Mouse (Mus musculus) ES-Bruce4 (cell line): ENCODE measurements around the gene Spg20. TPM values are rescaled to one million over a fixed set of nuclear protein-coding genes. Genes with fewer than 3 reads are reported as not detected.

Experiments used
- H3K27ac ChIP-seq: 2 replicates; pipeline ENCODE4 v1.5.1; 2012; ENCODE audit warnings: low read length, inconsistent platforms; ENCODE audit not compliant: insufficient read depth
- H3K27me3 ChIP-seq: 2 replicates; pipeline ENCODE4 v1.6.1; 2012; ENCODE audit warnings: mild to moderate bottlenecking, low read length, inconsistent platforms; ENCODE audit not compliant: control insufficient read depth, poor library complexity, insufficient read depth, severe bottlenecking
- H3K36me3 ChIP-seq: 2 replicates; pipeline ENCODE4 v1.6.1; 2012; ENCODE audit warnings: inconsistent platforms, mild to moderate bottlenecking, low read length, moderate library complexity; ENCODE audit not compliant: control insufficient read depth, poor library complexity, insufficient read depth, severe bottlenecking
- H3K4me1 ChIP-seq: one replicate; pipeline ENCODE4 v1.8.1; 2011; ENCODE audit warnings: low read length; ENCODE audit not compliant: control insufficient read depth, insufficient read depth
- H3K4me3 ChIP-seq: 2 replicates; pipeline ENCODE4 v1.5.1; 2011; ENCODE audit warnings: low read depth, mild to moderate bottlenecking, low read length
- H3K9ac ChIP-seq: 2 replicates; pipeline ENCODE4 v1.6.1; 2012; ENCODE audit warnings: low read depth, mild to moderate bottlenecking, inconsistent platforms; ENCODE audit not compliant: poor library complexity, severe bottlenecking
- H3K9me3 ChIP-seq: replicated peaks from 2 replicates; pipeline ENCODE4 v1.6.1; 2012; ENCODE audit warnings: mild to moderate bottlenecking, low read length, inconsistent platforms; ENCODE audit not compliant: control insufficient read depth, poor library complexity, insufficient read depth, severe bottlenecking
- CTCF ChIP-seq: IDR thresholded peaks from one replicate; pipeline ENCODE4 v1.8.1; 2011; ENCODE audit warnings: low read depth, low read length
- EP300 ChIP-seq: IDR thresholded peaks from 2 replicates; pipeline ENCODE4 v1.6.1; 2011; ENCODE audit warnings: low read depth, low read length; ENCODE audit not compliant: insufficient read depth
- POLR2A ChIP-seq: IDR thresholded peaks from one replicate; pipeline ENCODE4 v1.8.1; 2011; ENCODE audit warnings: low read length; ENCODE audit not compliant: insufficient read depth
- polyA plus RNA-seq: library from polyadenylated mRNA; stranded (reverse); fragments of >200 nt; gene quantifications from 2 replicates; pipeline ENCODE4 v1.2.4, GENCODE M21; 2011; ENCODE audit warnings: low read depth; ENCODE audit not compliant: missing spikeins, insufficient read depth, insufficient read length

The Spg20 gene
- polyA plus RNA-seq, 1 experiment, result 51.2 TPM

GRCm38 (mm10) chr3:55115071-55115470 lies 3.2 kb downstream of the Spg20 start:
- TF ChIP-seq CTCF (no peak), EP300 (no peak), POLR2A (no peak)
- Histone ChIP-seq H3K4me3 (no peak overlapping the region), H3K27ac (no peak overlapping the region), H3K9ac (no peak overlapping the region), H3K4me1 (no peaks in the 10 kb centered on the region), H3K27me3 (no peaks in the 10 kb centered on the region), H3K36me3 (no peaks in the 10 kb centered on the region), H3K9me3 (no peaks in the 10 kb centered on the region; the same call in 1 of the 2 replicates)

GRCm38 (mm10) chr3:55115989-55116388 lies 4.1 kb downstream of the Spg20 start:
- no peaks in the 10 kb centered on the region for H3K4me1 ChIP-seq
- TF ChIP-seq POLR2A, result no peak
- no peak for TF ChIP-seq CTCF
- TF ChIP-seq EP300, result no peak
- no peaks in the 10 kb centered on the region for H3K27me3 ChIP-seq

GRCm38 (mm10) chr3:55119275-55119898 lies 7.5 kb downstream of the Spg20 start:
- Histone ChIP-seq H3K27ac (no peak overlapping the region), H3K36me3 (peaks cover 4% of the 10 kb centered on the region; the same call in 1 of the 2 replicates), H3K9ac (no peak overlapping the region), H3K9me3 (no peaks in the 10 kb centered on the region; the same call in 1 of the 2 replicates), H3K27me3 (no peaks in the 10 kb centered on the region), H3K4me3 (no peak overlapping the region), H3K4me1 (no peaks in the 10 kb centered on the region)
- TF ChIP-seq CTCF (no peak), POLR2A (no peak), EP300 (no peak)

More at GRCm38 (mm10) chr3:55115989-55116388, 4.1 kb downstream of the Spg20 start:
- Histone ChIP-seq H3K27ac (no peak overlapping the region), H3K36me3 (no peaks in the 10 kb centered on the region), H3K4me3 (no peak overlapping the region), H3K9ac (no peak overlapping the region), H3K9me3 (no peaks in the 10 kb centered on the region; the same call in 1 of the 2 replicates)

- Histone ChIP-seq H3K9me3 (no peaks in the 10 kb centered on the region; the same call in 1 of the 2 replicates), H3K9ac (no peak overlapping the region), H3K27ac (no peak overlapping the region), H3K4me1 (no peaks in the 10 kb centered on the region), H3K27me3 (no peaks in the 10 kb centered on the region), H3K36me3 (peaks cover 8% of the 10 kb centered on the region), H3K4me3 (no peak overlapping the region)
- TF ChIP-seq POLR2A (no peak), CTCF (no peak), EP300 (no peak)
These were observed 10.5 kb downstream of the Spg20 start for GRCm38 (mm10) chr3:55122336-55122870.

GRCm38 (mm10) chr3:55123064-55123463 lies 11.2 kb downstream of the Spg20 start:
- TF ChIP-seq POLR2A (no peak), CTCF (no peak), EP300 (no peak)
- no peaks in the 10 kb centered on the region for H3K4me1 ChIP-seq
- H3K9me3 ChIP-seq, result no peaks in the 10 kb centered on the region
- H3K36me3 ChIP-seq, result peaks cover 12% of the 10 kb centered on the region
- no peak overlapping the region for H3K9ac ChIP-seq
- no peak overlapping the region for H3K4me3 ChIP-seq
- H3K27ac ChIP-seq, result no peak overlapping the region
- no peaks in the 10 kb centered on the region for H3K27me3 ChIP-seq

- Histone ChIP-seq H3K9ac (no peak overlapping the region), H3K36me3 (peaks cover 14% of the 10 kb centered on the region), H3K4me3 (no peak overlapping the region), H3K4me1 (no peaks in the 10 kb centered on the region), H3K27me3 (no peaks in the 10 kb centered on the region), H3K9me3 (no peaks in the 10 kb centered on the region), H3K27ac (no peak overlapping the region)
- TF ChIP-seq CTCF, result no peak
- no peak for TF ChIP-seq POLR2A
- no peak for TF ChIP-seq EP300
These were observed 17.3 kb downstream of the Spg20 start for GRCm38 (mm10) chr3:55129181-55129692.
